Mouse (Mus musculus) limb, embryonic 14.5 days (tissue): ENCODE data around the gene Ppp2r2c. TPM values are rescaled to one million over a fixed set of nuclear protein-coding genes. Genes with fewer than 3 reads are reported as not detected.
A peak's percentile ranks its signal among the peaks of the same experiment; 100 is the strongest.

Experiments
- ATAC-seq: fragments of 200-750 bp; cut with Nextera tagmentation; 2 replicates; pipeline ENCODE4 v1.8.0; 2017; ENCODE audit warnings: low read depth, moderate number of reproducible peaks, moderate TSS enrichment; ENCODE audit not compliant: low FRiP score
- DNase-seq: peaks from one replicate; pipeline ENCODE4 v3.0.0-alpha.2; 2015; ENCODE audit warnings: low spot score
- H3K27ac ChIP-seq: fragments of 300-500 bp; sonication (generic); replicated peaks from 2 replicates; pipeline ENCODE4 v1.5.1; 2014; ENCODE audit warnings: low read depth, mild to moderate bottlenecking, low read length, moderate library complexity, mixed read lengths
- H3K27me3 ChIP-seq: fragments of 300-500 bp; sonication (generic); 2 replicates; pipeline ENCODE4 v1.6.1; 2014; ENCODE audit warnings: low read length, mixed read lengths; ENCODE audit not compliant: control insufficient read depth, insufficient read depth
- H3K36me3 ChIP-seq: fragments of 300-500 bp; sonication (generic); 2 replicates; pipeline ENCODE4 v1.6.1; 2014; ENCODE audit warnings: mild to moderate bottlenecking, low read length, moderate library complexity, mixed read lengths; ENCODE audit not compliant: control insufficient read depth, insufficient read depth
- H3K4me1 ChIP-seq: fragments of 300-500 bp; sonication (generic); 2 replicates; pipeline ENCODE4 v1.6.1; 2014; ENCODE audit warnings: antibody characterized with exemption, low read length, mixed read lengths; ENCODE audit not compliant: control insufficient read depth, insufficient read depth
- H3K4me2 ChIP-seq: fragments of 300-500 bp; sonication (generic); replicated peaks from 2 replicates; pipeline ENCODE4 v1.6.1; 2014; ENCODE audit warnings: low read depth, mild to moderate bottlenecking, low read length, moderate library complexity; ENCODE audit not compliant: severe bottlenecking
- H3K4me3 ChIP-seq: fragments of 300-500 bp; sonication (generic); replicated peaks from 2 replicates; pipeline ENCODE4 v1.5.1; 2014; ENCODE audit warnings: low read length
- H3K9ac ChIP-seq: fragments of 300-500 bp; sonication (generic); 2 replicates; pipeline ENCODE4 v1.6.1; 2014; ENCODE audit warnings: mild to moderate bottlenecking, low read depth, low read length, moderate library complexity; ENCODE audit not compliant: severe bottlenecking
- H3K9me3 ChIP-seq: fragments of 300-500 bp; sonication (generic); 2 replicates; pipeline ENCODE4 v1.6.1; 2016; ENCODE audit warnings: low read length; ENCODE audit not compliant: control insufficient read depth
- POLR2A ChIP-seq: fragments of 200-500 bp; IDR thresholded peaks from 2 replicates; pipeline ENCODE4 v1.8.0; 2012; ENCODE audit warnings: inconsistent platforms, mild to moderate bottlenecking, moderate library complexity, borderline replicate concordance; ENCODE audit not compliant: insufficient read depth, insufficient read length; ENCODE audit errors: extremely low read depth
- WGBS: fragments of 180-500 bp; shearing (Covaris S2); extraction: QIAGEN DNeasy Blood & Tissue Kit; methylation state at CpG from one replicate; pipeline ENCODE4 v1.1.7; 2014; 5-methylcytosine and 5-hydroxymethylcytosine counted together
- polyA plus RNA-seq, 2 experiments: library from polyadenylated mRNA; depleted of rRNA in 1 of 2; stranded (reverse) in 1 of 2; unstranded in 1 of 2; fragments of >200 nt; fragmentation: Nextera tagmentation in 1 of 2; extraction: Ambion mirVana in 1 of 2; gene quantifications; 2 replicates each; pipeline versions ENCODE4 v1.2.1 to v1.2.3; 2012 to 2014

The Ppp2r2c gene
- polyA plus RNA-seq, 2 experiments: 0.11 to 0.63 TPM

DNA sequence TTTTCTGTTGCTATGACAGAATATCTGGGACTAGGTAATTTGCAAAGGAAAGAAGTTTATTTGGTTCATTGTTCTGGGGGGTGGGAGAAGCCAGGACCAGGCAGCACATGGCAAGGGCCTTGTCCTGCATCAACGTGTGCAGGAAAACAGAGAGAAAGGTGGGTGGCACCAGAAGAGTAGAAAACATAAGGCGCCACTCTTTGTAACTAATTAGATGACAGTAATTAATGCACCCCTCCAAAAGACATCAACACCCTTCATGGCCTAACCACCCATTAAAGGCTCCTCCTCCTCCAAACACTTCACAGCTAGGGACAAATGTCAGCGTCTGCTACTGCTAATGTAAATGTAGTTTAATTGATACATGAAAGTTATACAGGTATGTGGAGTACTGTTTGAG lies 121.9 kb downstream of the Ppp2r2c start:
- WGBS: 46% methylated on average over 3 of the region's 3 CpGs
- Histone ChIP-seq H3K27me3 (no peaks in the 10 kb centered on the region), H3K4me2 (no peak overlapping the region), H3K27ac (no peak overlapping the region), H3K36me3 (no peaks in the 10 kb centered on the region), H3K4me3 (no peak overlapping the region), H3K9ac (no peak overlapping the region), H3K9me3 (no peaks in the 10 kb centered on the region), H3K4me1 (no peaks in the 10 kb centered on the region; the same call in 1 of the 2 replicates)
- no peak for DNase-seq
- TF ChIP-seq POLR2A: no peak
- ATAC-seq: no peak

GRCm38 (mm10) chr5:36990631-36991350 lies 122.5 kb downstream of the Ppp2r2c start:
- no peaks in the 10 kb centered on the region for H3K36me3 ChIP-seq
- H3K4me2 ChIP-seq: no peak overlapping the region
- H3K4me3 ChIP-seq: no peak overlapping the region
- H3K9me3 ChIP-seq: no peaks in the 10 kb centered on the region
- no peak for ATAC-seq
- no peak overlapping the region for H3K27ac ChIP-seq
- 67% methylated on average over 3 of the region's 3 CpGs for WGBS
- no peaks in the 10 kb centered on the region for H3K27me3 ChIP-seq
- no peak for DNase-seq
- no peaks in the 10 kb centered on the region; the same call in 1 of the 2 replicates for H3K4me1 ChIP-seq
- TF ChIP-seq POLR2A: no peak
- H3K9ac ChIP-seq: no peak overlapping the region

- H3K4me2 ChIP-seq: no peak overlapping the region
- 84% methylated on average over 14 of the region's 14 CpGs for WGBS
- H3K27me3 ChIP-seq: no peaks in the 10 kb centered on the region
- H3K27ac ChIP-seq: no peak overlapping the region
- DNase-seq: no peak
- no peaks in the 10 kb centered on the region for H3K36me3 ChIP-seq
- no peak for TF ChIP-seq POLR2A
- H3K9me3 ChIP-seq: no peaks in the 10 kb centered on the region
- ATAC-seq: no peak
- no peak overlapping the region for H3K4me3 ChIP-seq
- no peaks in the 10 kb centered on the region for H3K4me1 ChIP-seq
- H3K9ac ChIP-seq: no peak overlapping the region
Measured at GRCm38 (mm10) chr5:36996410-36996809, 128.1 kb downstream of the Ppp2r2c start.

DNA sequence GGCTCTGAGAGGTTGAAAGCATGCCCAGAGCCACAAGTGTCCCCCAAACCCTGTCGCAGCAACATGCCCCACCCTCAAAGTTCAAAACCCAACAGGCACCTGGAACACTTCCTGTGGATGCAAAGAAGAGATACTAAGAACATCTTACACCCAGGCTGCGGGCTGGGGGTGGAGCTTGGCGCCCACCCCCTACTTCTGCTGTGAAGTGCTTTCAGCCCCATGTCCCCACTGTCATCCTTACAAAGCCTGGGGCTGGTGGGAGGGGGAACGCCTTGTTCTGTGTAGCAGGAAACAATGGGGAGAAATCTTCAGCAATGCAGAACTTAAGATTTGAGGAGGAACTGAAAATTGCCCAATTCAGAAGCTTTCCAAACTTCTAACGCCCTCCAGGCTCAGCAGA lies 129.7 kb downstream of the Ppp2r2c start:
- Histone ChIP-seq H3K27me3 (no peaks in the 10 kb centered on the region), H3K9ac (no peak overlapping the region), H3K27ac (no peak overlapping the region), H3K36me3 (no peaks in the 10 kb centered on the region), H3K4me3 (no peak overlapping the region), H3K4me2 (no peak overlapping the region), H3K9me3 (no peaks in the 10 kb centered on the region), H3K4me1 (no peaks in the 10 kb centered on the region)
- ATAC-seq (no peak), DNase-seq (no peak)
- 60% methylated on average over 5 of the region's 5 CpGs for WGBS
- no peak for TF ChIP-seq POLR2A

GRCm38 (mm10) chr5:37001002-37001401 lies 132.7 kb downstream of the Ppp2r2c start:
- DNase-seq (peak; percentile 30), ATAC-seq (peak; percentile 73; the same call in 1 of the 2 replicates)
- H3K36me3 ChIP-seq: no peaks in the 10 kb centered on the region
- no peaks in the 10 kb centered on the region for H3K4me1 ChIP-seq
- H3K27me3 ChIP-seq: no peaks in the 10 kb centered on the region
- no peak for TF ChIP-seq POLR2A
- no peak overlapping the region for H3K4me3 ChIP-seq
- no peak overlapping the region for H3K27ac ChIP-seq
- H3K9ac ChIP-seq: no peak overlapping the region
- H3K9me3 ChIP-seq: no peaks in the 10 kb centered on the region
- H3K4me2 ChIP-seq: no peak overlapping the region
- WGBS: 73% methylated on average over 9 of the region's 9 CpGs

DNA sequence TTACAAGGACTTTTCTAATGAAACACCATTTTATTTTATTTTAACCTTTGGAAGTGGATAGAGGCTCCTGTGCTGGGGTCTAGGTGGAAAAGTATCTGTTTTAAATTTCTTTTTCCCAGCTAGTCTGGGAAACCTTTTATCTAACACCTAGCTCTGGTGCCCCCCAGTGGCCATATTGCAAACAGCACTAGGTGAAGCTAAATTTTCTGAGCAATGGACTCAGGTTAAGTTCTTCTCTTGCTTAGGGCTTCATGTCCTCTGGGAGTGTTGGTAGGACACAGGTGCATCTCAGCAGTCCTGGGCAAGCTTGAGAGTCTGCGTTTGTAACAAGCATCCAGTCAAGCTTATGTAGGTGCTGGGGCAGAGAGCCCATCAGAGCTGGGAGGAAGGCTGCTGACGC lies 133.7 kb downstream of the Ppp2r2c start:
- Histone ChIP-seq H3K36me3 (no peaks in the 10 kb centered on the region), H3K4me2 (no peak overlapping the region), H3K4me3 (no peak overlapping the region), H3K9ac (no peak overlapping the region), H3K9me3 (no peaks in the 10 kb centered on the region), H3K4me1 (no peaks in the 10 kb centered on the region), H3K27me3 (no peaks in the 10 kb centered on the region), H3K27ac (no peak overlapping the region)
- DNase-seq (peak; percentile 69), ATAC-seq (no peak; the same call in 1 of the 2 replicates)
- WGBS: 53% methylated on average over 2 of the region's 2 CpGs
- TF ChIP-seq POLR2A: no peak

Other genes starting within 250 kb of the Ppp2r2c start
- 21.2 and 21.6 TPM in 2 replicates for gene D5Ertd579e, start 172.5 kb upstream of the Ppp2r2c start, polyA plus RNA-seq (2012; rRNA removed)
- 20.8 and 24.8 TPM in 2 replicates for gene D5Ertd579e, start 172.5 kb upstream of the Ppp2r2c start, polyA plus RNA-seq (2014; fragmentation: Nextera tagmentation; extraction: Ambion mirVana)
- gene Bloc1s4, start 119.9 kb upstream of the Ppp2r2c start, polyA plus RNA-seq (2012; rRNA removed): 25.8 and 35.3 TPM in 2 replicates
- 27.1 and 28.6 TPM in 2 replicates for gene Bloc1s4, start 119.9 kb upstream of the Ppp2r2c start, polyA plus RNA-seq (2014; fragmentation: Nextera tagmentation; extraction: Ambion mirVana)
- 260 and 273 TPM in 2 replicates for gene Mrfap1, start 71.7 kb upstream of the Ppp2r2c start, polyA plus RNA-seq (2012; rRNA removed)
- 638 and 692 TPM in 2 replicates for gene Mrfap1, start 71.7 kb upstream of the Ppp2r2c start, polyA plus RNA-seq (2014; fragmentation: Nextera tagmentation; extraction: Ambion mirVana)
- gene Man2b2, start 37.9 kb upstream of the Ppp2r2c start, polyA plus RNA-seq (2012; rRNA removed): 24.2 and 32.4 TPM in 2 replicates
- gene Man2b2, start 37.9 kb upstream of the Ppp2r2c start, polyA plus RNA-seq (2014; fragmentation: Nextera tagmentation; extraction: Ambion mirVana): 16.5 and 17.5 TPM in 2 replicates
- gene Wfs1, start 120.7 kb downstream of the Ppp2r2c start, polyA plus RNA-seq (2012; rRNA removed): 12.8 and 16.3 TPM in 2 replicates
- 10.4 and 11.2 TPM in 2 replicates for gene Wfs1, start 120.7 kb downstream of the Ppp2r2c start, polyA plus RNA-seq (2014; fragmentation: Nextera tagmentation; extraction: Ambion mirVana)
- gene Gm1043, start 216.9 kb downstream of the Ppp2r2c start, polyA plus RNA-seq (2012; rRNA removed): 0.96 and 1.0 TPM in 2 replicates
- gene Gm1043, start 216.9 kb downstream of the Ppp2r2c start, polyA plus RNA-seq (2014; fragmentation: Nextera tagmentation; extraction: Ambion mirVana): 0.18 TPM in 1 of 2 replicates, not detected in the other